Mouse (Mus musculus): Measurements from ENCODE around the gene Ncbp3.
"Not testable (repeated sequence)": the region's sequence is repeated elsewhere in the genome, so short reads cannot be mapped to it uniquely, and the experiment has no call there.

Ncbp3 gene

GRCm38 (mm10) chr11:73087700-73088480 is 40.3 kb downstream of the Ncbp3 start:
- DNase-seq (ENCODE audit: low spot score) = no peak

- no peak for DNase-seq (ENCODE audit: low spot score)
These were observed 42.7 kb downstream of the Ncbp3 start, which contains the start of gene Itgae for GRCm38 (mm10) chr11:73090283-73090682. Gene Itgae, plus strand, starts transcription at chr11:73090583.

GRCm38 (mm10) chr11:73090826-73091225 is 43.2 kb downstream of the Ncbp3 start:
- no peak for DNase-seq (ENCODE audit: low spot score)

- DNase-seq (ENCODE audit: low spot score) = no peak
These were observed 44.5 kb downstream of the Ncbp3 start for GRCm38 (mm10) chr11:73092057-73092456.

GRCm38 (mm10) chr11:73092877-73093276 is 45.3 kb downstream of the Ncbp3 start:
- no peak for DNase-seq (ENCODE audit: low spot score)

GRCm38 (mm10) chr11:73094231-73094995 is 46.8 kb downstream of the Ncbp3 start:
- no peak for DNase-seq (ENCODE audit: low spot score)

GRCm38 (mm10) chr11:73098860-73099259 is 51.3 kb downstream of the Ncbp3 start:
- DNase-seq (ENCODE audit: low spot score) = no peak

- no peak for DNase-seq (ENCODE audit: low spot score)
These were observed 52.6 kb downstream of the Ncbp3 start for GRCm38 (mm10) chr11:73099976-73100750.

- DNase-seq (ENCODE audit: low spot score) = no peak
These were observed 53.7 kb downstream of the Ncbp3 start for GRCm38 (mm10) chr11:73101308-73101707.

GRCm38 (mm10) chr11:73105246-73105645 is 57.7 kb downstream of the Ncbp3 start:
- DNase-seq (ENCODE audit: low spot score) = no peak

- DNase-seq (ENCODE audit: low spot score) = not testable (repeated sequence)
These were observed 59.8 kb downstream of the Ncbp3 start for GRCm38 (mm10) chr11:73107358-73107757.

- DNase-seq (ENCODE audit: low spot score) = no peak
These were observed 60.8 kb downstream of the Ncbp3 start for GRCm38 (mm10) chr11:73108195-73108897.

GRCm38 (mm10) chr11:73108898-73109625 is 61.5 kb downstream of the Ncbp3 start:
- DNase-seq (ENCODE audit: low spot score) = no peak

GRCm38 (mm10) chr11:73109941-73110340 is 62.4 kb downstream of the Ncbp3 start:
- no peak for DNase-seq (ENCODE audit: low spot score)

- DNase-seq (ENCODE audit: low spot score) = no peak
These were observed 63.8 kb downstream of the Ncbp3 start for GRCm38 (mm10) chr11:73111414-73111813.

- DNase-seq (ENCODE audit: low spot score) = no peak
These were observed 78.9 kb downstream of the Ncbp3 start for GRCm38 (mm10) chr11:73126495-73126894.

- DNase-seq (ENCODE audit: low spot score) = no peak
These were observed 83.4 kb downstream of the Ncbp3 start for GRCm38 (mm10) chr11:73131020-73131419.

- no peak for DNase-seq (ENCODE audit: low spot score)
These were observed 85.4 kb downstream of the Ncbp3 start for GRCm38 (mm10) chr11:73132999-73133398.

- no peak for DNase-seq (ENCODE audit: low spot score)
These were observed 86.6 kb downstream of the Ncbp3 start for GRCm38 (mm10) chr11:73134222-73134621.

GRCm38 (mm10) chr11:73136587-73136986 is 89.0 kb downstream of the Ncbp3 start:
- no peak for DNase-seq (ENCODE audit: low spot score)

- no peak for DNase-seq (ENCODE audit: low spot score)
These were observed 89.5 kb downstream of the Ncbp3 start for GRCm38 (mm10) chr11:73137116-73137515.
